Mouse (Mus musculus): ENCODE results near the gene Cipc. TPM values are rescaled to one million over a fixed set of nuclear protein-coding genes. Genes with fewer than 3 reads are reported as not detected.

Gene Cipc
- polyA plus RNA-seq, 1 experiment from 2014 or later: 31.9 TPM

DNA sequence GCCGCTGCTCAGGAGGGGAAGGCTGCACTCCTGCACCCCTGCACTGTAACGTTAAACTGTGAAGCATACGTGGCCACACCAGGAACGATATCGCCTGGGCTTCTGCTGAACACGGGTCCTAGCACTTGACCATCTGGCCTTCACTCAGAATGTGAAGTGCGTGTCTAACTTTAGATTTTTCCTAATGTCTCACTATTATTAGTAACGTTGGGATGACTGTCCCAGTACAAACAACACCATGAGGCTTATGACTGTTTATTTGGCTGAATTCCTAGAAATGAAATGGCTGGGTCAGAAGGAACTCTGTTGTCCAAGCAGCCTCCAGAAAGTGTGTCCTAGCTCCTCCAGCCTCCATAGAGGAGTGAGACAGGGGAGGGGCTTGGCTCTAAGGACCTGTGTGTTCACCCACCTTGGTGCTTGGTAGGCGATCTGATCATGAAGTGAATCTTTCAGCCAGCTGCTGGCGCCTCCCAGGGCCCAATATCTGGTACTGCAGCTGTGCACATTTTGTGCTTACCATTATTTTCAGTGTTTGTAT, 52.5 kb downstream of the Cipc start:
- 71% methylated on average over 10 of the region's 10 CpGs for WGBS
- no peaks in the 10 kb centered on the region for H3K36me3 ChIP-seq
- H3K27ac ChIP-seq: no peak overlapping the region
- H3K4me2 ChIP-seq (replicated peaks): no peak overlapping the region
- no peak overlapping the region for H3K9ac ChIP-seq
- ATAC-seq (ENCODE audit: insufficient number of reproducible peaks, insufficient read depth, low FRiP score, low TSS enrichment): no peak
- H3K27me3 ChIP-seq: no peaks in the 10 kb centered on the region
- no peaks in the 10 kb centered on the region; the same call in 1 of the 2 replicates for H3K9me3 ChIP-seq
- H3K4me3 ChIP-seq: no peak overlapping the region
- peaks cover 5% of the 10 kb centered on the region; the same call in 1 of the 2 replicates for H3K4me1 ChIP-seq

DNA sequence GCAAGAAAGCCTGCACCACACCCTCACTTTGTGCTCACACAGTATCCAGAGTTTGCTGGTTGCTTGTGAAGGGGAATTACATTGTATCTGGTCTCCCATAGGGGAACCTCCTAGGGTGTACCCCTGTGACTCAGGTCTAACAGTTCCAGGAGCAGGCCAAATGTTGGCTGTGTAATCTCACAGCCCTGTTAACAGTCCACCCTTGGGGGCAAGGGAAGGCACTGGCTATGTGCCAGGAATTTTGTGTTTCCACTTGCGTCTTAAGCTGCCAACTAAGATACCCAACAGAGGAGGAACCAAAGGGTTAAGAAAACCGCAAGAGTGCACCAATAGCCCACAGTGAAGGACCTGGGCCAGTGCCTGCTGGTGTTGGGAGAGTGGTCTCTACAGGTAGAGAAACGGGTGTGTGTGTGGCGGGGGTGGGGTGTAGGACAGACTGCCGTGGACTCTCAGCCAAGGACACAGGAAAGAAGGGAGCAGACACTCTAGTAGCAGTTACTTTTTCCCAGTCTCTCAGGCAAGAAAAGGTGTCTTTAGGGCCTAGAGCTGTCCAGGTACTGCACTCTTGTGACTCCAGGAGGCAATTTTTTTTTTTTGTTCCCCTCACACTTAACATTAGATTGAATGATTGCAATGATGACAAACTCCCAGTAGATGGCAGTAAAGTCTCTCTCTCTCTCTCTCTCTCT, 53.5 kb downstream of the Cipc start:
- no peak overlapping the region for H3K4me3 ChIP-seq
- H3K9ac ChIP-seq: no peak overlapping the region
- H3K27me3 ChIP-seq: no peaks in the 10 kb centered on the region; the same call in 1 of the 2 replicates
- no peaks in the 10 kb centered on the region for H3K36me3 ChIP-seq
- no peak overlapping the region for H3K27ac ChIP-seq
- no peak overlapping the region for H3K4me2 ChIP-seq (replicated peaks)
- 61% methylated on average over 4 of the region's 5 CpGs for WGBS
- peaks cover 5% of the 10 kb centered on the region; the same call in 1 of the 2 replicates for H3K4me1 ChIP-seq
- no peaks in the 10 kb centered on the region; the same call in 1 of the 2 replicates for H3K9me3 ChIP-seq
- ATAC-seq (ENCODE audit: insufficient number of reproducible peaks, insufficient read depth, low FRiP score, low TSS enrichment): no peak

DNA sequence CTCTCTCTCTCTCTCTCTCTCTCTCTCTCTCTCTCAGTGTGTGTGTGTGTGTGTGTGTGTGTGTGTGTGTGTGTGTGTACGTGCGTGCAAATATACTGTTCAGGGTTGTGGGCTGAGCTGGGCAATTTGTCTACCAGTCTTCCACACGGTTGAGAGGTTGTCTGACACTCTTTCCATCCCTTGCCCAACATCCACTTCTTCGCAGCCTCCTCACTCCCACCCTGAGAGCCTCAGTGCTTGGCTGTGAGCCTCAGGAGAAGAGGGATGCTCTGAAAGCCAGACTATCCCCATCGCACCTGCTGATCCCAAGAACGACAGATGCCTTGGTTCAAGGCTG, 54.0 kb downstream of the Cipc start:
- WGBS: 57% methylated on average over 6 of the region's 6 CpGs
- peaks cover 5% of the 10 kb centered on the region; the same call in 1 of the 2 replicates for H3K4me1 ChIP-seq

DNA sequence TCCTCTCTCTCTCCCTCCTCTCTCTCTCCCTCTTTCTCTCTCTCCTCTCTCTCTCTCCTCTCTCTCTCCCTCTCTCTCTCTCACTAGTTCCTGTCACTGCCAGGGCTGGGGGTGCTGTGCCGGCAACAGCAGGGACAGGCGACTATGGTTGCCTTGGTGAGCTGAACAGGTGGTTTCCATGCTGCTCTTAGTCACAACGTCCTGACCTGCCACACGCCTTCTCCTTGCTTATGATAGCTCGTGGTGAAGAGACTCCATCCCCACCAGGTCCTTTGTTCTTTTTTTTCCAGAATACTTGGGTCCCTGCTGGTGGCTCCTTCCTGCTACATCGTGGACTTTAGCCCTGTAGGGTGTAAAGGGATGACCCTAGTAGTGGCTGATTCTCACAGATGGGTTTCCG, 55.4 kb downstream of the Cipc start:
- no peak overlapping the region for H3K27ac ChIP-seq
- H3K9me3 ChIP-seq: no peaks in the 10 kb centered on the region; the same call in 1 of the 2 replicates
- H3K4me1 ChIP-seq: peaks cover 5% of the 10 kb centered on the region; the same call in 1 of the 2 replicates
- no peak overlapping the region for H3K9ac ChIP-seq
- 55% methylated on average over 7 of the region's 7 CpGs for WGBS
- H3K4me3 ChIP-seq: no peak overlapping the region
- no peaks in the 10 kb centered on the region; the same call in 1 of the 2 replicates for H3K27me3 ChIP-seq
- ATAC-seq (ENCODE audit: insufficient number of reproducible peaks, insufficient read depth, low FRiP score, low TSS enrichment): no peak
- H3K4me2 ChIP-seq (replicated peaks): no peak overlapping the region
- no peaks in the 10 kb centered on the region for H3K36me3 ChIP-seq

More for the DNA sequence above, 54.0 kb downstream of the Cipc start:
- Histone ChIP-seq H3K27me3 (no peaks in the 10 kb centered on the region; the same call in 1 of the 2 replicates), H3K4me2 (replicated peaks) (no peak overlapping the region), H3K9me3 (no peaks in the 10 kb centered on the region; the same call in 1 of the 2 replicates), H3K9ac (no peak overlapping the region), H3K27ac (no peak overlapping the region), H3K4me3 (no peak overlapping the region), H3K36me3 (no peaks in the 10 kb centered on the region)
- no peak for ATAC-seq (ENCODE audit: insufficient number of reproducible peaks, insufficient read depth, low FRiP score, low TSS enrichment)

GRCm38 (mm10) chr12:87002815-87003214, 56.0 kb downstream of the Cipc start:
- no peak overlapping the region for H3K4me3 ChIP-seq
- peaks cover 5% of the 10 kb centered on the region; the same call in 1 of the 2 replicates for H3K4me1 ChIP-seq
- no peak for ATAC-seq (ENCODE audit: insufficient number of reproducible peaks, insufficient read depth, low FRiP score, low TSS enrichment)
- no peak overlapping the region for H3K9ac ChIP-seq
- no peak overlapping the region for H3K27ac ChIP-seq
- H3K27me3 ChIP-seq: no peaks in the 10 kb centered on the region; the same call in 1 of the 2 replicates
- H3K36me3 ChIP-seq: no peaks in the 10 kb centered on the region
- H3K9me3 ChIP-seq: no peaks in the 10 kb centered on the region; the same call in 1 of the 2 replicates
- WGBS: 80% methylated on average over 7 of the region's 7 CpGs
- no peak overlapping the region for H3K4me2 ChIP-seq (replicated peaks)

DNA sequence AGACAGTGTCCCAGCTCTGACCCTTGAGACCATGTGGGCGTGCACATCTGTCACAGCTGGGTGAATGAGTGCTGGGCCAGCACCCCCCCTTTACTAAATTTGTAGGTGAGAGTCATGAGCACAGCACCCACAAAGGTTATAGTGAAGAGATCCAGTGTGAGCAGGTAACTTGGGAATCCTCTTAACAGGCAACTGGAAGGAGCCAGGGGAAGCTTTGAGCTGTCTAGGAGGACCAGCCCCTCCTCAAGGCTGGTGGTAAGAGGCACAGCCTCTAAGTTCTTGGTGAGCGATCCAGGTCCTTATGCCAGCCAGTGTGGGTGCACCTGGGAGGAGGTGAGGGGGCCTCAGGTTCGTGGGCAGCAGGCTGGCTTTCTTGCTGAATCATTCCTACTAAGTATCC, 56.8 kb downstream of the Cipc start:
- Histone ChIP-seq H3K4me2 (replicated peaks) (no peak overlapping the region), H3K27me3 (no peaks in the 10 kb centered on the region; the same call in 1 of the 2 replicates), H3K9me3 (no peaks in the 10 kb centered on the region; the same call in 1 of the 2 replicates), H3K9ac (no peak overlapping the region), H3K27ac (no peak overlapping the region), H3K4me3 (no peak overlapping the region), H3K4me1 (peaks cover 5% of the 10 kb centered on the region; the same call in 1 of the 2 replicates), H3K36me3 (no peaks in the 10 kb centered on the region)
- 58% methylated on average over 3 of the region's 3 CpGs for WGBS
- no peak for ATAC-seq (ENCODE audit: insufficient number of reproducible peaks, insufficient read depth, low FRiP score, low TSS enrichment)

- Histone ChIP-seq H3K36me3 (no peaks in the 10 kb centered on the region), H3K9ac (0 out of 2 replicates have a peak overlapping the region, but pooled peaks have one; percentile 0), H3K4me2 (replicated peaks) (no peak overlapping the region), H3K9me3 (no peaks in the 10 kb centered on the region), H3K27me3 (no peaks in the 10 kb centered on the region; the same call in 1 of the 2 replicates), H3K27ac (no peak overlapping the region), H3K4me1 (peaks cover 5% of the 10 kb centered on the region; the same call in 1 of the 2 replicates), H3K4me3 (no peak overlapping the region)
- 78% methylated on average over 4 of the region's 4 CpGs for WGBS
- ATAC-seq (ENCODE audit: insufficient number of reproducible peaks, insufficient read depth, low FRiP score, low TSS enrichment): no peak
Observed at GRCm38 (mm10) chr12:87004596-87004995, 57.8 kb downstream of the Cipc start.

Other genes with a start within 250 kb of the Cipc start
- 12.9 and 13.9 TPM in 2 replicates for gene Angel1, start 220.6 kb upstream of the Cipc start, polyA plus RNA-seq (2016; fragmentation: Nextera tagmentation; extraction: Ambion mirVana)
- gene Lrrc74a, start 212.7 kb upstream of the Cipc start, polyA plus RNA-seq (2016; fragmentation: Nextera tagmentation; extraction: Ambion mirVana): not detected in 2 replicates
- 53.9 and 59.2 TPM in 2 replicates for gene Irf2bpl, start 62.2 kb upstream of the Cipc start, polyA plus RNA-seq (2016; fragmentation: Nextera tagmentation; extraction: Ambion mirVana)
- 3.2 and 3.9 TPM in 2 replicates for gene Zdhhc22, start 43.4 kb downstream of the Cipc start, polyA plus RNA-seq (2016; fragmentation: Nextera tagmentation; extraction: Ambion mirVana)
- gene Tmem63c, start 74.3 kb downstream of the Cipc start, polyA plus RNA-seq (2016; fragmentation: Nextera tagmentation; extraction: Ambion mirVana): 0.26 and 0.76 TPM in 2 replicates
- gene Ngb, start 155.5 kb downstream of the Cipc start, polyA plus RNA-seq (2016; fragmentation: Nextera tagmentation; extraction: Ambion mirVana): 0.39 and 0.42 TPM in 2 replicates
- gene Gstz1, start 200.1 kb downstream of the Cipc start, polyA plus RNA-seq (2016; fragmentation: Nextera tagmentation; extraction: Ambion mirVana): 29.5 and 32.5 TPM in 2 replicates
- 15.4 and 17.3 TPM in 2 replicates for gene Pomt2, start 200.9 kb downstream of the Cipc start, polyA plus RNA-seq (2016; fragmentation: Nextera tagmentation; extraction: Ambion mirVana)